Mouse (Mus musculus) spleen, adult 2 months (tissue): ENCODE measurements around the gene Carns1. TPM values are rescaled to one million over a fixed set of nuclear protein-coding genes. Genes with fewer than 3 reads are reported as not detected.
A peak's percentile ranks its signal among the peaks of the same experiment; 100 is the strongest.

Experiments
- DNase-seq, 2 experiments: peaks; one replicate each; pipeline versions ENCODE4 v3.0.0 to v3.0.0-alpha.2; 2012 to 2021; ENCODE audit warnings: low spot score in 2 of 2, low read depth in 1 of 2
- H3K27ac ChIP-seq: fragments of 200-500 bp; 2 replicates; pipeline ENCODE4 v1.5.1; 2012; ENCODE audit warnings: low read length, inconsistent platforms; ENCODE audit not compliant: insufficient read depth
- H3K27me3 ChIP-seq: fragments of 200-500 bp; 2 replicates; pipeline ENCODE4 v1.6.1; 2012; ENCODE audit warnings: mild to moderate bottlenecking, moderate library complexity, low read length, inconsistent platforms; ENCODE audit not compliant: control insufficient read depth, insufficient read depth
- H3K36me3 ChIP-seq: fragments of 200-500 bp; 2 replicates; pipeline ENCODE4 v1.6.1; 2012; ENCODE audit warnings: mild to moderate bottlenecking, low read length, inconsistent platforms; ENCODE audit not compliant: control insufficient read depth, insufficient read depth
- H3K4me1 ChIP-seq: fragments of 200-500 bp; 2 replicates; pipeline ENCODE4 v1.6.1; 2011; ENCODE audit warnings: inconsistent platforms; ENCODE audit not compliant: control insufficient read depth, insufficient read depth, insufficient read length
- H3K4me3 ChIP-seq: fragments of 200-500 bp; 2 replicates; pipeline ENCODE4 v1.5.1; 2011; ENCODE audit warnings: mild to moderate bottlenecking, inconsistent platforms; ENCODE audit not compliant: insufficient read depth, insufficient read length; ENCODE audit errors: extremely low read depth
- CTCF ChIP-seq: fragments of 200-500 bp; IDR thresholded peaks from 2 replicates; pipeline ENCODE4 v1.5.1; 2011; ENCODE audit warnings: mild to moderate bottlenecking, inconsistent platforms; ENCODE audit not compliant: insufficient read depth, insufficient read length, insufficient replicate concordance; ENCODE audit errors: extremely low read depth
- POLR2A ChIP-seq: fragments of 200-500 bp; IDR thresholded peaks from 2 replicates; pipeline ENCODE4 v1.6.1; 2011; ENCODE audit warnings: low read depth, low read length, inconsistent platforms
- WGBS: fragments of 180-500 bp; shearing (Covaris S2); methylation state at CpG from one replicate; pipeline ENCODE4 v1.1.7; 2018; 5-methylcytosine and 5-hydroxymethylcytosine counted together
- polyA plus RNA-seq: library from polyadenylated mRNA; depleted of rRNA; stranded (reverse); fragments of >200 nt; gene quantifications from 2 replicates; pipeline ENCODE4 v1.2.3, GENCODE M21; 2012; rRNA removed

Carns1 gene
- 52.0 and 64.5 TPM in 2 replicates for polyA plus RNA-seq

GRCm38 (mm10) chr19:4175368-4175947 lies at the start of gene Carns1:
Gene Carns1 (minus strand): TSS chr19:4175479.
- TF ChIP-seq CTCF = no peak
- no peak for TF ChIP-seq POLR2A
- Histone ChIP-seq H3K4me1 (peaks cover 19% of the 10 kb centered on the region; the same call in 1 of the 2 replicates), H3K27ac (no peak within 1 kb of the TSS), H3K27me3 (no peaks in the 10 kb centered on the region), H3K4me3 (no peak within 1 kb of the TSS), H3K36me3 (peaks cover 7% of the 10 kb centered on the region)
- WGBS = 73% methylated on average over 11 of the region's 11 CpGs
- no peak for DNase-seq

GRCm38 (mm10) chr19:4222165-4222564 lies 46.9 kb upstream of the Carns1 start:
- Histone ChIP-seq H3K27me3 (no peaks in the 10 kb centered on the region), H3K27ac (peak overlapping the region; percentile 84), H3K4me1 (peaks cover 53% of the 10 kb centered on the region), H3K36me3 (peaks cover 6% of the 10 kb centered on the region), H3K4me3 (no peak overlapping the region)
- 18% methylated on average over 11 of the region's 11 CpGs for WGBS
- peak in 1 of 2 experiments; percentile 34 for DNase-seq
- no peak for TF ChIP-seq CTCF
- TF ChIP-seq POLR2A = no peak

GRCm38 (mm10) chr19:4220957-4221743 lies 45.9 kb upstream of the Carns1 start:
- Histone ChIP-seq H3K4me1 (peaks cover 58% of the 10 kb centered on the region), H3K36me3 (peaks cover 8% of the 10 kb centered on the region), H3K27ac (peak overlapping the region; percentile 84), H3K4me3 (no peak overlapping the region; the same call in 1 of the 2 replicates), H3K27me3 (no peaks in the 10 kb centered on the region)
- TF ChIP-seq POLR2A = no peak; the same call in 1 of the 2 replicates
- TF ChIP-seq CTCF = no peak
- WGBS = 13% methylated on average over 14 of the region's 14 CpGs
- no peak for DNase-seq

- TF ChIP-seq POLR2A (no peak), CTCF (no peak)
- Histone ChIP-seq H3K36me3 (peaks cover 8% of the 10 kb centered on the region), H3K27me3 (no peaks in the 10 kb centered on the region), H3K27ac (peak overlapping the region; percentile 84), H3K4me3 (no peak overlapping the region), H3K4me1 (peaks cover 62% of the 10 kb centered on the region)
- peak in 1 of 2 experiments; percentile 66 for DNase-seq
- 11% methylated on average over 4 of the region's 4 CpGs for WGBS
Measured at GRCm38 (mm10) chr19:4220416-4220815, 45.1 kb upstream of the Carns1 start.

GRCm38 (mm10) chr19:4219943-4220342 lies 44.7 kb upstream of the Carns1 start:
- no peaks in the 10 kb centered on the region for H3K27me3 ChIP-seq
- H3K4me3 ChIP-seq = no peak overlapping the region
- H3K36me3 ChIP-seq = peaks cover 8% of the 10 kb centered on the region
- peak overlapping the region; percentile 72 for H3K27ac ChIP-seq
- TF ChIP-seq POLR2A = no peak
- no peak for TF ChIP-seq CTCF
- no peak for DNase-seq
- peaks cover 62% of the 10 kb centered on the region for H3K4me1 ChIP-seq
- WGBS = 66% methylated on average over 6 of the region's 6 CpGs

GRCm38 (mm10) chr19:4218784-4219183 lies 43.5 kb upstream of the Carns1 start:
- peaks cover 64% of the 10 kb centered on the region for H3K4me1 ChIP-seq
- peaks cover 8% of the 10 kb centered on the region for H3K36me3 ChIP-seq
- H3K27me3 ChIP-seq = no peaks in the 10 kb centered on the region
- no peak for DNase-seq
- 6% methylated on average over 1 of the region's 1 CpGs for WGBS
- no peak for TF ChIP-seq POLR2A
- TF ChIP-seq CTCF = no peak
- H3K27ac ChIP-seq = peak overlapping the region; percentile 72
- H3K4me3 ChIP-seq = no peak overlapping the region
